Mouse (Mus musculus): Measurements from ENCODE around the gene Coq5.
A peak's percentile ranks its signal among the peaks of the same experiment; 100 is the strongest.

The Coq5 gene

DNA sequence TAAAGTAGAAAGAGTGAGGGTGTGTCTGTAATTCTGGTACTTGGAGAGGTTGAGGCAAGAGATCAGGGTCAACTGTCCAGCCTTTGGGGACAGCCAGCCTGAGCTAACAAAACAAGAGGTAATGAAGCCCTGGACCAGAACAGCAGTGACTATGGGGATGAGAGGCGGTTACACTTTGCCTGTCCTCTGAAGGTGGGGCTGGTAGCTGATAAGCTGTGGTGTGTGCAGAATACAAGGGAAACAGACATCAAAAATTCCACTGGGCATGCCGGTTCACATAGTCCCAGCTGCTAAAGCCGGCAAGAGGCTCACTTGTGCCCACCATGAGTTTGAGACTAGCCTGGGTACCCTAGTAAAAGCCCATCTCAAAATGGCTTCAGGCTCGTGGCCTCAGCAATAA is 32.9 kb downstream of the Coq5 start:
- DNase-seq (ENCODE audit: low read depth, low spot score) = no peak

DNA sequence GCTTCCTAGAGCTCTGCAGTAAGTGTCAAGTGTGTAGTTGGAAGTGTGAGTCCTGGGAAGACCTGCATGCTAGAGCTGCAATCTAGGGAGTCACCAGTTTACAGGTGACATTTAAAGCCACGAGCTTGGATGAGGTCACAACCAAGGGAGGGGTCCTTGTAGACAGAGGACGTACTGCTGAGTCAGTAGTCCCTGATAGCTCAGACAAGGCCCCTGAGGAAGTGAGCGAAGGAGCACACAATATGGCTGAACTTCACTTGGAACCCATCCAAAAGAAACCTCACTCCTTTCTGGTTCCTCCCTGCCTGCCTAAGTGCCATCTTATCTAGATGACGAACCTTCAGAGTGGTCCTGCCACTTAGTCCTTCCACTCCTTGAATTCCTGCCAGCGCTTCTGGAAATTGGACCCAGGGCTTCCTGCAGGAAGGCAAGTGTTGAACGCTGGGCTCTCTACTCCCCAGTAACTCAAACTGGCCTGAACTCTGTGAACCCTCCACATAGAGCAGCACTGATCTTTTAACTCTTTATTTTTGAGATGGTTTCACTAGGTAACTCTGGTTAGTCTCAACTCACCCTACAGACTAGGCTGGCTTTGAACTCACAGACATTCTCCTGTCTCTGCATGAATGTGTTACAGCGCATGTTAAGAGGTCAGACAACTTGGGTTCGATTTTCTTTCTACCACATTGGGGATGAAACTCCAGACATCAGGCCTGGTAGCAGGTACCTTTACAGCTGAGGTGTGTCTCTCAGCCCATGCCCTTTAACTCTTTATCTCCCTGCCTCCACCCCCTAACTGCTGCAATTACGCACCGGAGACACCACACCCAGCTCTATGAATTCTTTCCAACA is 33.6 kb downstream of the Coq5 start:
- DNase-seq (ENCODE audit: low read depth, low spot score) = no peak

DNA sequence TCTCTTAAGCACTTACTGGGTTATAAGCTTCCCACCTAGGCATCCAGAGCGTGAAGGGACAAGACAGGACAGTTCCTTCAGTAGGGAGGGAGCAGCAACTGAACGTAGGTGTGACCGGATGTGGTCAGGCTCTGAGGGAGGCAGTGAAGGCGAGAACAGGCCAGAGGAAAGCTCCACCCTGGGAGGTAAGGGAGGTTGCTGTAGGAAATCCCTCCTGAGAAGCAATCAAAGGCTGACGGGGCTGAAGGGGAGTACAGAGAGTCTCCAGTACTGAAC is 34.1 kb downstream of the Coq5 start:
- no peak for DNase-seq (ENCODE audit: low read depth, low spot score)

DNA sequence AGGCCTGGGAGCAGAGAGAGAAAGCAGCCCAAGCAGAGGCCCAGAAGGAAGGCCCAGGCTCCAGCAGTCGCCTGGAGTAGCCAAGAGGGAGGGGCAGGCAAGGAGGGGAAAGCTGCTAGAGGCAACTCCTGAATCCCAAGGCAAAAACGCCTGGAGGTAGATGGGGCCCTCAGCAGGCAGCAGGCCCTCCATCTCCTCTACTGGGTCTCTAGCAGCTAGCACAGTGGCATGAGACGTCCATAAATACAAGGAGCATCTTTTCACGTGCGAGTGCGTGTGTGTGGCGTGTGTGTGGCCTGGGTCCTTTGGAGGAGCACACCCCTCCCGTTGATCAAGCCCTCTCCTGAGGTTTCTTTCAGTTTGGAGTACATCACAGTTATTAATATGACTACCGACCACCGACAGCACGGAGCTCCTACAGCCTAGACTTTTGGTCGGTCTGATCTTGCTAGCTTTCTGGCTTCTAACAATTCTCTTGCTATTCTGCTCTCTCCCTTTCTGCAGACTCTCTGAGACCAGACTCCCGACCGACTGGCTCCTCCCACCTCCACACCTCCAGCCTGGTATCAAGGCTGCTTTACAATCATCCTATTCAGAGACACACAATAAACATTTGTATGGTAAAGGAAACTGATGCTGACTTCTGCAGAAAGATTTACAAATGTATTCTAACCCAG is 37.6 kb downstream of the Coq5 start:
- DNase-seq (ENCODE audit: low read depth, low spot score) = no peak

DNA sequence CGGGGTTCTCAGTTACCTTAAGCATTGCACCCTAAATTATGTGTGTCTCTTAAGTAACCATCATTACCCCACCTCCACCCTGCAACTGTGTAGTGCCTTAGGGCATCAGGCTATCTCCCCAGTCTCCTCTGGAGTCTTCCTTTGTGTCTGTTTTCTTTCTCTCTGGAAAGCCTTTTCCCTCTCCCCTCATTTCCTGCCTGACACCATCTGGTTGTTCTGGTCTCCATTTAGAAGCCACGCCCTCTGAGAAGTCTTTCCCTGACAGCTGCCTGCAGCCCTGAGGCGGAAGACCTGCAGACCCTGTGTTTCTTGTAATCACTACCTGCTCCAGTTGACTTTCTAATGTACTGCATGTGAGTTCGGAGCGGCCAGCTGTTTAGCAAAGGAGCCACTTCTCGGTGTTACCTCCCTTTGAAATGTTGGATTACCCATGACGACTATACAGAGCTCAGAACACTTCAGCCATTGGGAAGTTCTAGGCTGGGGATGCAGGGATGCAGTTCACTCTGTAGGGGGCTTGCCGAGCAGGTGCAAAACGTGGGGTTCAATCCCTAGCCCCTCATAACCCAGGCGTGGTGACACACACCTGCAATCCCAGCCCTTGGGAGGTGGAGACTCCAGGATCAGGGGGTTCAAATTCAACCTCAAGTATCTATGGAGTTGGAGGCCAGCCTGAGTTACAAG is 38.3 kb downstream of the Coq5 start:
- no peak for DNase-seq (ENCODE audit: low read depth, low spot score)

DNA sequence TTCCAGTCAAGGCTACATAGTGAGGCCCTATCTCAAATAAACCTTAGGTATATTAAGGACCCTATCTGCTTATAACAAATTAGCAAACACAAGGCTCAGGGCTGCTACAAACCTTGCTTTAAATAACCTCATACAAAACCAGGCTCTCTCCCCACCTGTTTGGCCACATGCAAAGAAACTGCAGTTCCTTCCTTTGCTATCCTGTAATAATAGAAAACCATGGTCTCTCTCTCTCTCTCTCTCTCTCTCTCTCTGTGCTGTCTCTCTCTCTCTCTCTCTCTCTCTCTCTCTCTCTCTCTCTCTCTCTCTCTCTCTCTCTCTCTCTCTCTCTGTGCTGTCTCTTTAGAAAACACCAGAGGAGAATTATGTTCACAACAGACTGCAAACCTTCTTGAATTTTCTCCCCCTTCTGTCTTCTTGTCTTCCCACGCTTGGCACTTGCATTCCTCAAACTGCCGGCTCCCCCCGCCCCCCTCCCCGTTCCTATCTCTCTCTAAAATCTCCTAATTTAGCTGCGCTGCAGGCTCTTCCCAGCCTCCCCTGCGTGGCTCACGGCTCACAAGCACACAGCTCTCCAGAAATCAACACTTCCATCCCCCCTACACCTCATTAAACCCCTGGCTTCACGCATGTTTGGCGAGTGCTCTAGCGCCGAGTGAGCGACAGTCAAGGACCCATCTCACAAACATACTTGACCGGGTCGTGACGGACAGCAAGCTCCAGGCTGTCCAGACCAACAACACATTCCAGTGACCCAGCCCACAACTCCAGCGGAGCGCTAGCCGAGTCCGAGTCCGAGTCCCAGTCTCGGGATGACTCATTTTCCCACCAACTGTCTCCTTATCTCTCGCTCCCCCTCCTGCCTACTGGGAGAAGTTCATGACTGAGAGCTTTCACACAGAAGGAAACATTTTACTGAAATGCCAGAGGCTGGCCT is 39.8 kb downstream of the Coq5 start:
- DNase-seq (ENCODE audit: low read depth, low spot score) = no peak

DNA sequence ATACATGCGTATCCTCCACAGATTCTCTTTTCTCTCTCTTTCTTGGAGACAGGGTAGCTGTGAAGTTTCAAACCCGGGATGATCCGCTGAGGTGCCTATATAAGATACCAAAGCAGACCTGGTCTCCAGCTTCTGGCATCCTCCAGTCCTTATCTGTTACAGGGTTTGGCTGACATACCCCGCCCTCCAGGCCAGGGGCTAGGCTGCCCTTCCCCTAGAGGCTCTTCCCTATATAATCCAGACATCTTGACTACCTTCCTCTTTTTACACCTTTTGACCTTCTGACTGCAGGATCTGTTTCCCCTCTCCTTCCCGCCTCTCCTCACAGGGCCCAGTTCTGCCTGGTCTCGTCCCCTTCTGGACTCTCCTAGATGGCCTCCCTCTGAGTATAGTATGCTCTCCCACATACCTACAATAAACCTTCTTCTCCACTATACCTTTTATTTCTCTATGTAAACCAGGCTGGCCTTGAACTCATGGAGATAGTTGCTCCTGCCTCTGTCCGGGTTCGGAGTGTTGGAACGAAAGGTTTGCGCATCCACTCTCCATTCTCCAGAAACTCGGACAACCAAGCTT is 46.9 kb downstream of the Coq5 start:
- no peak for DNase-seq (ENCODE audit: low read depth, low spot score)

DNA sequence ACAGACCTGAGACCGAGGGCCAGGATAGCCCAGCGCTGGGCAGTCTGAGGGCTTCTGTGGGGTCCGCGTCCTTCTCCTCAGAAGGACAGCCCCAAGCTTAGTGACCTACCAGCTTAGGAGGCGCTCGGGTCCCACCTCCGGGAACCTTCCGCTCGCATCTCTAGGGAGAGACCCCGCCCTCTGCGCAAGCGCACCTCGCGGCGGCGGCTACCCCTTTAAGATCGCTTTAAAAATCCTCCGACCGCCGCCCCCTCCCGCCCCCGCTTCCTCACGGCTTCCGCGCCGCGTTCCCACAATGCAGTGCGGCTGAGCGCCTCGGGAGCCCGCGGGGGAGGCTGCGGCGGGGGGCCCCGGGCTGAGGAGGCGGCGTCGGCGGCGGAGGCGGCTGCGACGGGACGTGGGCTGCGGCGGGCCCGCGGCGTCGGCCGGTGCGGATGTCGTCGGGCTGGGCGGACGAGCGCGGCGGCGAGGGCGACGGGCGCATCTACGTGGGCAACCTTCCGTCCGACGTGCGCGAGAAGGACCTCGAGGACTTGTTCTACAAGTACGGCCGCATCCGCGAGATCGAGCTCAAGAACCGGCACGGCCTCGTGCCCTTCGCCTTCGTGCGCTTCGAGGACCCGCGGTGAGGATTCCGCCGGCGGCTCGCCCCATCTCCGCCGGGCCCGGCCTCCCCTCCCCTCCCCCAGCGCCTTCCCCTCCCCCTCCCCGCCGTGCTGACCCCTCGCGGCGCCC is 47.6 kb downstream of the Coq5 start, which contains the start of gene Srsf9:
Srsf9 (plus strand) TSS at position 303 of the 735 bp plus-strand sequence.
- peak; percentile 86 for DNase-seq (ENCODE audit: low read depth, low spot score)

DNA sequence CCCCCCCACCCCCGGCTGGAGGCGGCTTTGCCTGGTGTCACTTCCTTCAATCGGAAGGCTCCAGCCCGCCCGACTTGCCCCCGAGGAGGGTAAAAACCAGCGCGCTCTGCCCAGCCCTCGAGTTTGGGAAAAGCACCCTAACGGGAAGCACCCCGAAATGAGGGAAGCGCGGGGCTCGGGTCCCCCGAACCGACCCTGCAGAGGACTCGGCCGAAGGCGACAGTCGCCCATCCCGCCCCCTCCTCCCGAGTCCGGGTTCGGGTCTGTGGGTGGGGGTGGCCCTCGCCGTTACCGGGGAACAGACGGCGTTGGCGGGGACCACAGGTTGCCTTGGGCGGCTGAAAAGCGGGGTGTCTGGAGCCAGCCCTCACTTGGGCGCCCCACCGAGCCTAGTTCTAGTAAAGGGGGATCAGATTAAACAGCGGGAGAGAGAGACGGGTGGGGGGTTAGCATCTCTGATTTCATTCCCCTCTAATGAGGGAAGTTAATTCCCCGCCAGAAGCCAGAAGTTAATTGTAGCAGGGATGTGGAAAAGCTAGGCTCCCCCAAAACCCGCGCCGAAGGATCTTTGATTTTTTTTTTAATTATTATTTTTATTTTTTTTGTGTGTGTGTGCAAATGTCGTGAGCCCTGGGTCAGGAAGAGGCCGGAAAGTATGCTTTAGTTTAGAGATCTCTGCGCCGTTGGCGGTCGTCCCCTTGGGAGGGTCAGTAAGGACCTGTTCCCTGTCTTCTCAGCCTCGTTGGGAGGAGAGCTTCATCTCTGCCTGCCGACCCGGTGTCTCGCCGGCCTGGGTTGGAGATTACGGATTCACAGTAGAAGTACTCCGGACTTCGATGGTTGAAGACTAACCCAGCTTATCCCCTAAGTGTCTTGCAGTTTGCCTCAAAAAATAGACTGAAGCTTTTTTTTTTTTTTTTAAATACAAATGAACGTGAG is 48.4 kb downstream of the Coq5 start:
- DNase-seq (ENCODE audit: low read depth, low spot score) = no peak

DNA sequence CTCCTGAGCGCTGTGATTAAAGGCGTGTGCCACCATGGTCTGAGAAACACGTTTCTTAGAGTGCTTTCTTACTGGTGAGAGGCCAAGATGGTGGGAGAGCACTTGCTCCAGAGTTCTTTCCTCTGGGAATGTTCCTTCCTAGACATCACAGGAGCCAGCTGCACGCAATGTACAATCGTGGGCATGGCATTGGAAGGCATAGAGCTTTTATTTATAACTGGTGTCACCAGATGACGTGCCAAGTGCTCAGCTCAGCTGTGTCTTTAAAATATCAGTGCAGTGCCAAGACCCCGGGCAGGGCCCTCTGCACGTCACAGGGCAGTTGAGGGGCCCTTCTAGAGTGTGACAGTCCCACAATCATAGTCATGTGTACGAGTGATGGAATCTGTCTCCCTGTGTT is 51.5 kb downstream of the Coq5 start:
- DNase-seq (ENCODE audit: low read depth, low spot score) = no peak

DNA sequence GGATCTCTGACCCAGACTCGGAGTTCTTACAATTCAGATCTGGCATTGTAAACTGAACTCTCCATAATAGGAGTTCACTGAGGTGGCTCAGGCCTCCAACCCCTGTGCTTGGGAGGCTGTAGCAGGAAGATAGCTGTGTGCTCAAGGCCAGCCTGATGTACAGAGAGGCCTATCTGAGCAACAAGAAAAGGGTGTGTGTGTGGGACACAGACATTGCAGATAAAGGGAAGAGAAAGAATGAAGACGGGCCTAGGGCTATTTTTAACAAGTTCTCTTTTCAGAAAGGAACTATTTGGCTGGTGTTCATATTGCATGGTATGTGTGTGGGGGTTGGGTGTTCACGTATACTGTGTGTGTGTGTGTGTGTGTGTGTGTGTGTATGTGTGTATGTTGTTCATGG is 54.2 kb downstream of the Coq5 start:
- no peak for DNase-seq (ENCODE audit: low read depth, low spot score)

DNA sequence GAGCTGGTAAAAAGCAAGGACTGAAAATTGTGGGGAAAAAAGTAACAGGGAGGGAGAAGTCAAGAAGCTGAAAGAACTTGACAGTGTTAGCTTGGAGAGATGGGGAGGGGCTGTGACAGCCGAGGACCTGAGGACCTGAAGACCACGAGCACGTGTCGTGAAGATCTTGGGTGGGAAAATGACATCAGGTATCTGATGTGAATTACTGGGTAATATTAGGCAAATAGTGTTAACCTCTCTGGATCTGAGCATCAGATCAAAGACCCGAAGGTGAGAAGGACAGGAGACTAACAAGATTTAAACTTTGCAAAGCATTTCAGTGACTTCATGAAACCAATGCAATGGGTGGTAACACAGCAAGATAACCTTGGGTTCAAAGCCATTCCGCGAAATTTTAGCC is 60.5 kb downstream of the Coq5 start:
- DNase-seq (ENCODE audit: low read depth, low spot score) = no peak

DNA sequence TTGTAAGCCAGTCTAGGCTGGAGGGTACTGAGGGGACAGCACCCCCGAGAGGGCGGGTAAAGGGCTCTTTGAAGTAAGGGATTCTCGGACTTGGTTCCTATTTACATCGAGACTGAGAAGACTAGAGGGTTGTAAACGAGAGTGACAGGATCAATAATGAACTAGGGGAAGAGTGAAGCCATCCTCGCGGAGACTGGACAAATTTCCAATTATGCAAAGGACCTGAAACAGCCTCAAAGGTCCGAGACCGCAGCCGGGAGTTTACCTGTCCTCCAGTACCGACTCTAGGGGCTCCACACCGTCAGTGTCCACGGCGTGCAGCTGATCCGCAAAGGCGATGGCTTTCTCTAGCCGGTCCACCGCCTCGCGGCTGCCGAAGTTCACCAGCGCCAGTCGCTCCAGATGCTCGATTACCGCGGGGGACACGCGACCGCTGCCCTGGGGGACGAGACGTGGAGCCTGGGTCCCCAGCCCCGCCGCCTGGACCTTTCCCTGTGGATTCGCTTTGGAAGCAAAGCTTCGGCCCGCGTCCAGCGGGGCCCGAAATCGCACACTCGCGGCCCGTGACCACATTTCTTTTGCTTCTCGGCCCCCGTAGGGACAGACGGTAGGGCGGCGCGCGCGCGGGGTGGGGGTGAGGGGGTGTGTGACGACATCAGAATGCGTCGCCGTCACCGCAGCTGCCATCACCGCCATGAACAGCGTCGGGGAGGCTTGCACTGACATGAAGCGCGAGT is 61.3 kb downstream of the Coq5 start, which contains the start of the genes Gatc and Triap1:
Gatc (minus strand) TSS at position 602 of the 737 bp plus-strand sequence.
Triap1 (plus strand) TSS at position 649 of the 737 bp plus-strand sequence.
- peak; percentile 76 for DNase-seq (ENCODE audit: low read depth, low spot score)

DNA sequence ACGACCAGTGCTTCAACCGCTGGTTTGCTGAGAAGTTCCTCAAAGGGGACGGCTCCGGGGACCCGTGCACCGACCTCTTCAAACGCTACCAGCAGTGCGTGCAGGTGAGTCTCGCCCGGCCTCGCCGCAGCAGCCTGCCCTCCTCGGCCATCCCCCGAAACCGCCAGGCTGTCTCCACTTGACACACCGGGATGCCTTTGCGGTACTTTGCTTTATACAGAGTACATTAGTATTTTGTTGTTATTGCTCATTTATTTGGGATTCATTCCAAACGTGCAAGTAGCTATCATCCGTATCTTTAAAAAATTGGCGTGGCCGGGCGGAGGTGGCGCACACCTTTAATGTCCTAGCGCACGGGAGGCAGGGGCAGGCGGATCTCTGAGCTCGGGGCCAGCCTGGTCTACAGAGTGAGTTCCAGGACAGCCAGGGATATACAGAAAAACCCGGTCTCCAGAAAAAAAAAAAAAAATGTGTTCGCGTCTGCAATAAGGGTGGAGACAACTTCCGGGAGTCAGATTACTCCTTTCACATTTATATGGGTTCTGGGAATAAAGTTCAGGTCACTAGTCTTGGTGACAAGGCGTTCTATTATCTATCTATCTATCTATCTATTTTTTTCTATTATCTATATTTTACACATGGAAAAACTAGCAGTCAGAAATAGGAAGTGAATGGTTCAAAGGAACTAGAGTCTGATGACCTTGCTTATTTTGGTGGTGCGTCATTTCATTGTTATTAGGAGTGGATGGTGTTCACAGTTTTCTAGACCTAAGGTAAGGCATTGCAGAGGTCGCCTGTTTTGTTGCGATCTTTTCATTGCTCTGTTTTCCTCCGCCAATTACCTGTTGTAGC is 62.1 kb downstream of the Coq5 start:
- DNase-seq (ENCODE audit: low read depth, low spot score) = no peak

Measured in c-Kit-negative CD71-positive TER-119-positive erythroid progenitor cells, embryonic 14.5 days (primary cell).